Mouse (Mus musculus) hindbrain, postnatal 0 days (tissue): ENCODE measurements around the gene Glycam1. TPM values are rescaled to one million over a fixed set of nuclear protein-coding genes. Genes with fewer than 3 reads are reported as not detected.

Source experiments
- ATAC-seq: fragments of 200-750 bp; cut with Nextera tagmentation; 2 replicates; pipeline ENCODE4 v1.8.0; 2017; ENCODE audit warnings: mild to moderate bottlenecking, moderate TSS enrichment, moderate library complexity
- DNase-seq: peaks from one replicate; pipeline ENCODE4 v3.0.0-alpha.2; 2015; ENCODE audit warnings: low spot score
- H3K27ac ChIP-seq: fragments of 300-500 bp; sonication (generic); 2 replicates; pipeline ENCODE4 v1.5.1; 2014; ENCODE audit warnings: mild to moderate bottlenecking
- H3K27me3 ChIP-seq: fragments of 300-500 bp; sonication (generic); 2 replicates; pipeline ENCODE4 v1.6.1; 2014; ENCODE audit warnings: low read length, mixed read lengths; ENCODE audit not compliant: insufficient read depth
- H3K36me3 ChIP-seq: fragments of 300-500 bp; sonication (generic); 2 replicates; pipeline ENCODE4 v1.6.1; 2014; ENCODE audit warnings: low read length, mixed read lengths; ENCODE audit not compliant: insufficient read depth
- H3K4me1 ChIP-seq: fragments of 300-500 bp; sonication (generic); 2 replicates; pipeline ENCODE4 v1.6.1; 2014; ENCODE audit warnings: antibody characterized with exemption, low read length, mixed read lengths; ENCODE audit not compliant: insufficient read depth
- H3K4me2 ChIP-seq: fragments of 300-500 bp; sonication (generic); 2 replicates; pipeline ENCODE4 v1.6.1; 2014; ENCODE audit warnings: low read depth, mild to moderate bottlenecking, low read length, moderate library complexity, mixed read lengths
- H3K4me3 ChIP-seq: fragments of 300-500 bp; sonication (generic); 2 replicates; pipeline ENCODE4 v1.5.1; 2014; ENCODE audit warnings: low read length
- H3K9ac ChIP-seq: fragments of 300-500 bp; sonication (generic); replicated peaks from 2 replicates; pipeline ENCODE4 v1.6.1; 2014; ENCODE audit warnings: mild to moderate bottlenecking, low read length, moderate library complexity, mixed read lengths
- H3K9me3 ChIP-seq: fragments of 300-500 bp; sonication (generic); 2 replicates; pipeline ENCODE4 v1.6.1; 2016; ENCODE audit warnings: low read length, mixed read lengths
- CTCF ChIP-seq: IDR thresholded peaks from 2 replicates; pipeline ENCODE4 v1.5.1; 2016; ENCODE audit warnings: antibody characterized with exemption, control low read depth, low read depth
- WGBS: fragments of 180-500 bp; shearing (Covaris S2); extraction: QIAGEN DNeasy Blood & Tissue Kit; methylation state at CpG from one replicate; pipeline ENCODE4 v1.1.7; 2014; 5-methylcytosine and 5-hydroxymethylcytosine counted together
- polyA plus RNA-seq: library from polyadenylated mRNA; unstranded; fragments of >200 nt; fragmentation: Nextera tagmentation; extraction: Ambion mirVana; gene quantifications from 2 replicates; pipeline ENCODE4 v1.2.1, GENCODE M21; 2015
- total RNA-seq: library from RNA; depleted of rRNA; stranded (reverse); fragments of >200 nt; gene quantifications from 2 replicates; pipeline ENCODE4 v1.2.3, GENCODE M21; 2014

The Glycam1 gene
- total and polyA plus RNA-seq, 2 experiments from 2014 or later = not detected

DNA sequence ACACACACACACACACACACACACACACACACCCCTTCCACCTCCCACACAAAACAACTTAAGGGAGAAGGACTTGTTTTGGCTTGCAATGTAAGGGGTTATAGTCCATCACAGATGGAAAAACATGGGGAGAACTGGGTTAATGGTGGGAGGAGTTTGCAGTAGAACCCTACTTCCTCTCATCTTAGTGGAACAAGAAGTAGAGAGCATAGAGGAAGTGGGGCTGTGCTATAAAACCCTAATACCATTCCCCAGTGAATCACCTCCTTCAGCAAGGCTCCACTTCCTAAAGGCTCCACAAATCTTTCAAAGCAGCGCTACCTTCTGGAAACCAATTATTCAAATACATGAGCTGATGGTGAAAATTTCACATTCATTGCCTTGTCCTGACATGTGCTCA lies 15.4 kb downstream of the Glycam1 start:
- DNase-seq (no peak), ATAC-seq (no peak)
- no peaks in the 10 kb centered on the region for H3K36me3 ChIP-seq
- no peak overlapping the region for H3K9ac ChIP-seq
- no peak overlapping the region for H3K4me3 ChIP-seq
- no peak for TF ChIP-seq CTCF
- H3K4me1 ChIP-seq = no peaks in the 10 kb centered on the region
- 95% methylated on average over 1 of the region's 1 CpGs for WGBS
- no peak overlapping the region for H3K27ac ChIP-seq
- no peaks in the 10 kb centered on the region for H3K9me3 ChIP-seq
- no peaks in the 10 kb centered on the region for H3K27me3 ChIP-seq
- H3K4me2 ChIP-seq = no peak overlapping the region

DNA sequence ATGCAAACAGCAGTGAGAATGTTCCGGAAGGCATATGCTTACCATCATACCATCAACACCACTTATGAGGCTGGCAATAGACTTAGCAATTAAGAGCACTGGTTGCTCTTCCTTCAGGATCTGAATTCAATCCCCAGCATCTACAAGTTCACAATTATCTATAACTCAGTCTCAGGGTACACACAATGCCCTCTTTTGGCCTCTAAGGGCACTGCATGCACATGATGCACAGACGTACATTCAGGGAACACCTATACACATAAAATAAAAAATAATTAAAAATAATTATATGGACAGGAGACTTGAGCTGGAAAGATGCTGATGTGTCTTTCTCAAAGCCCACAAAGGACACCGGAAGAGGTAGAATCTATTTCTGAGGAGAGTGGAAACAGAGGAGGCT lies 16.9 kb downstream of the Glycam1 start:
- H3K9ac ChIP-seq = no peak overlapping the region
- no peak overlapping the region for H3K27ac ChIP-seq
- no peaks in the 10 kb centered on the region for H3K4me1 ChIP-seq
- ATAC-seq (no peak), DNase-seq (no peak)
- no peaks in the 10 kb centered on the region for H3K9me3 ChIP-seq
- no peak overlapping the region for H3K4me3 ChIP-seq
- 89% methylated on average over 3 of the region's 3 CpGs for WGBS
- no peaks in the 10 kb centered on the region for H3K36me3 ChIP-seq
- no peaks in the 10 kb centered on the region for H3K27me3 ChIP-seq
- no peak overlapping the region for H3K4me2 ChIP-seq
- TF ChIP-seq CTCF = peak; percentile 32

DNA sequence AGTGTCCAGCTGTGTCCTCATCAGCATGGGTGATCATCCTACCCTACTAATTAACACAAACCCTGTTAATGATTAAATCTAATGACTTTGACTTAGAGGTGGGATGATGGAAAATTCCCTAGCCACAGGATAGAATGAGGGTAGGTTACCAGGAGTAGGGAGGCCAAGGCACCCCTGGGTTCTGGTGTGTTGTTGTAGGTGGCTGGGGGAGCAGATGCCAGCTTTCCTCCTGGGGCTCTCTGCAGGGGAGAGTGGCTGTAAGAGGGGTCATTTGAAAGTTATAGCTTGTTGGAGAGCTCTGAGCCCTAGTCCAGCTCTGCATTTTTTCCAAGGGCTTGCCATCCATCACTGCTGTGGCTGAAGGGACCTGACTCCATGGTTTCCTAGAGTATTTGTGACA lies 22.4 kb downstream of the Glycam1 start:
- no peak for ATAC-seq

DNA sequence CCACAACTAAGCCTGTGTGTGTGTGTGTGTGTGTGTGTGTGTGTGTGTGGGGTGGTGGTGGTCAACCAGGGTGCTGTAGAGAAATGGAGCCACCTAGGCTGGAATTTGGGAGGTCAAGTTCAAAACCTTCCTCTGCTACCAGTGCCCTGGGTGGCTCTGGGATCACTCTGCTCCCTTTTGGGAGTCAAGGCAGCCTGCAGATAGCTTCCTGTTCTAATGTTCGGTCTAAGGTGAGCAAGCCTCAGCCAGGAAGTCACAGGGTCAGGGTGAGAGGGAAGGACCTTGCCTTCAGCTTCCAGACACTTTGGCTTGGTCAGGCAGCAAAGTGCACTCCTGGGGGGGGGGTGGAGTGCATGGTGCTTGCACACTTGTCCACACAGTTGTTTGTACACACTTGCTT lies 24.2 kb downstream of the Glycam1 start:
- WGBS = 86% methylated on average over 1 of the region's 1 CpGs
- ATAC-seq = no peak

More for the DNA sequence above, 22.4 kb downstream of the Glycam1 start:
- Histone ChIP-seq H3K9me3 (no peaks in the 10 kb centered on the region), H3K4me3 (no peak overlapping the region), H3K36me3 (no peaks in the 10 kb centered on the region), H3K27me3 (no peaks in the 10 kb centered on the region), H3K9ac (no peak overlapping the region), H3K4me2 (no peak overlapping the region), H3K4me1 (no peaks in the 10 kb centered on the region), H3K27ac (no peak overlapping the region)
- DNase-seq = no peak
- no peak for TF ChIP-seq CTCF

DNA sequence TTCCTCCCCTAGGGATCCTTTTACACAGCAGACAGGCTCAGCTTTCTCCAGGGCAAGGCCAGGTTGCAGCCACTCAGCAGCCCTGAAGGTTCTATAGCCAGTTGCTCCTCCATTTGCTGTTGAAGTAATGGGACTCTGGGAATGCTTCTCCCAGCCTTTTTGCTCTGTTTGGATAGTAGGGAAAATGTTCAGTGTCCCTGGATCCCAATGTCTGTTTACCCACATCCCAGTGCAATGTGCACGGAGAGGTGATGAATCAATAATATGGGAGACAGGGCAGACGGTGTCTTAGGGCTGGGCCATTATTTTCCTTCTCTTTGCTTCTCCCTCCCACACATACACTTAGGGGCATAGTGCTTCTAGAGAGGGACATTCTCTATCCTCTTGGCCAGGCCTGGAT lies 25.6 kb downstream of the Glycam1 start:
- Histone ChIP-seq H3K4me1 (no peaks in the 10 kb centered on the region), H3K36me3 (no peaks in the 10 kb centered on the region), H3K4me3 (no peak overlapping the region), H3K9me3 (no peaks in the 10 kb centered on the region), H3K27me3 (no peaks in the 10 kb centered on the region), H3K27ac (no peak overlapping the region), H3K9ac (no peak overlapping the region), H3K4me2 (no peak overlapping the region)
- ATAC-seq = no peak
- no peak for DNase-seq
- WGBS = 60% methylated on average over 2 of the region's 2 CpGs
- TF ChIP-seq CTCF = no peak

More for the DNA sequence above, 24.2 kb downstream of the Glycam1 start:
- H3K27ac ChIP-seq = no peak overlapping the region
- TF ChIP-seq CTCF = no peak
- H3K27me3 ChIP-seq = no peaks in the 10 kb centered on the region
- no peaks in the 10 kb centered on the region for H3K36me3 ChIP-seq
- DNase-seq = no peak
- no peak overlapping the region for H3K4me2 ChIP-seq
- no peaks in the 10 kb centered on the region for H3K4me1 ChIP-seq
- no peak overlapping the region for H3K4me3 ChIP-seq
- no peaks in the 10 kb centered on the region for H3K9me3 ChIP-seq
- H3K9ac ChIP-seq = no peak overlapping the region

DNA sequence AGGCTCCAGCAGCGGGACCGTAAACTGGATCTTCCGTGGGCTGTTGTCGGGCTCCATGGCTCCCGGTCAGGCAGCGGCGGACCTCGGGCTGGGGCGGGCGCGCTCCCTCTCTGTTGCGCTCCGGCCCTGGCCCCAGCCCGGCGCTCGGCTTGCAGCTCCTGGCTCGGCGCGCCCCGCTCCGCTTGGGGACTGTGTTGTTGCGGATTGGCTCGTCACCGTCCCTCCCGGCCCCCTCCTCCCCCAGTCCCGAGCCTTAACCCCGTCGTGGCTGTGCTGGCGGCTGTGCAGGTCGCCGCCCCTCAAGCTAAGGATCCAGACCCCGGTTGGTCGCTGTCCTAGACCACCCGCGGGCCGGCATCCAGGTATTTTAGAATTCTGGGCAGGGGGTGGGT lies 27.1 kb downstream of the Glycam1 start, which contains the start of gene Ppp1r1a:
Ppp1r1a (minus strand) TSS at position 182 of the 392 bp plus-strand sequence.
- no peaks in the 10 kb centered on the region for H3K4me1 ChIP-seq
- peak within 1 kb of the TSS; percentile 86 for H3K27ac ChIP-seq
- no peaks in the 10 kb centered on the region for H3K36me3 ChIP-seq
- no peaks in the 10 kb centered on the region for H3K27me3 ChIP-seq
- DNase-seq (peak; percentile 90), ATAC-seq (peak; percentile 87)
- no peaks in the 10 kb centered on the region for H3K9me3 ChIP-seq
- 0% methylated on average over 27 of the region's 36 CpGs for WGBS
- TF ChIP-seq CTCF = no peak
- H3K4me3 ChIP-seq = peak within 1 kb of the TSS; percentile 86
- peak within 1 kb of the TSS; percentile 72 for H3K9ac ChIP-seq
- H3K4me2 ChIP-seq = peak within 1 kb of the TSS; percentile 90

DNA sequence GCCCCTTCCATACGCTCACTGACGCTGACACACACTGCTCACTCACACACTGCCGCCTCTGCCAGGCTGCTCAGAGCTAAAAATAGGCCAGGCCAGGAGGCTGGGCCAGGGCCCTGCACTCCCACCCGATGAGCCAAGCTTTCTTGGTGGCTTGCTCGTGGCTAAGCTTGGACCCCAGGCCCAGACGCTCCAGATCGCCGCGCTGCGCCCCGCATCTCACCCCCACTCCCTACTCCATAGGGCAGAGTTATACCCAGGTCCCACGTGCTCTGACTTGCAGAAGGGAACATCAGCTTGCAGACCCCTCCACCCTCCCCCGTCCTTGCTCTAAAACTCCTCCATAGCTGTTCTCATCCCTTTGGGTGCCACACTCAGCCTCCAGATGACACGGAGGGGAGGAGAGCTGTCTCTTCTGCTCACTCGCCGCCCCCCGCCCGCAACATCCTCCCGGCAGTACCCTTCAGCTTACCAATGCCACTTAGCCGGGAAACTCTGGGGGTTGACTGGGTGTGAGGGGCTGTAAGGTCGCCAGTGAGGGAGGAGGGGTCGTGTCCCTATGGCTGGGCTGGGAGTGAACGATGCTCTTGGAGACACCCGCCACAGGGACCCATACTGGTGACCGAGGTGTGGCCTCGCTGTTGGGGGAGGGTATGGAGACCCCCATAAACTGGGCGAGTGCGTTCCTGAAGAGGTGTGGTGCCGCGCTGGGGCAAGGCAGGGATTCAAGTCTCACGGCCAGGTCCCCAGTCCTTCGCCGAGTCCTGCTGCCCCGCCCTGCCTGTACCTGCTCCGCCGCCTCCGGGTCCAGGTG lies 27.7 kb downstream of the Glycam1 start:
- H3K4me1 ChIP-seq = no peaks in the 10 kb centered on the region
- no peaks in the 10 kb centered on the region for H3K27me3 ChIP-seq
- no peak for TF ChIP-seq CTCF
- peak overlapping the region; percentile 86 for H3K4me3 ChIP-seq
- H3K9ac ChIP-seq = peak overlapping the region; percentile 72
- WGBS = 1% methylated on average over 34 of the region's 37 CpGs
- no peaks in the 10 kb centered on the region for H3K9me3 ChIP-seq
- H3K27ac ChIP-seq = peak overlapping the region; percentile 86
- ATAC-seq (peak; percentile 78), DNase-seq (peak; percentile 71)
- H3K36me3 ChIP-seq = no peaks in the 10 kb centered on the region; the same call in 1 of the 2 replicates
- peak overlapping the region; percentile 90 for H3K4me2 ChIP-seq
